Mouse (Mus musculus) lung, postnatal 25 days (tissue): ENCODE results near the gene Pim1.
"Not testable (repeated sequence)": the region's sequence is repeated elsewhere in the genome, so short reads cannot be mapped to it uniquely, and the experiment has no call there.

ENCODE experiments used
- DNase-seq: peaks from one replicate; pipeline ENCODE4 v3.0.0; 2022; ENCODE audit warnings: low spot score

Gene Pim1

DNA sequence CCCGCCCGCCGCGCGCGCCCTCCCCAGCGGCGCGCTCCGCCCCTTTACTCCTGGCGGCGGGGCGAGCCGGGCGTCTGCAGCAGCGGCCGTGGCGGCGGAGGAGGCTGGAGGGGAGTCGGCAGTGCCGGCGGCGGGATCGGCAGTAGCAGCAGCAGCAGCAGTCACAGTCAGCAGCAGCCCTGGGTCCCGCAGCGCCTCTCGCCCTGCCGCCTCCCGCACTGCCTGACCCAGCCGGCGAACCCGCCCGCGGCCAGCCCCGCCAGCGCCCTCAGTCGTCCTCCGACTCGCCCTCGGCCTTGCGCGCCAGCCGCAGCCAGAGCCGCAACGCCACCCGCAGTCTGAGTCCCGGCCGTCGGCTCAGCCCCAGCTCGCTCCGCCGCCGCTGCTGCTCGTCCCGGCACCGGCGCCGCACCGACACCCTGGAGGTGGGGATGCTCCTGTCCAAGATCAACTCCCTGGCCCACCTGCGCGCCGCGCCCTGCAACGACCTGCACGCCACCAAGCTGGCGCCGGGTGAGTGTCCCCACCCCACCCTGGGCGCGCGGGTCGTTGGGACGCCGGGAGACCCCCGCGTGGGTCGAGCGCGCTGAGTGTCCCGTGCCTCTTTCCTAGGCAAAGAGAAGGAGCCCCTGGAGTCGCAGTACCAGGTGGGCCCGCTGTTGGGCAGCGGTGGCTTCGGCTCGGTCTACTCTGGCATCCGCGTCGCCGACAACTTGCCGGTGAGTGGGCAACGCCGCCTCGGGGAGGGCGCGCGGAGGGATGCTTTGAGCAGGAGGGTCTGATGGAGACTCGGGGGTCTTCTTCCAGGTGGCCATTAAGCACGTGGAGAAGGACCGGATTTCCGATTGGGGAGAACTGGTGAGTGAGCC, at the start of gene Pim1:
Gene Pim1 (plus strand): TSS at position 41 of the 869 bp plus-strand sequence.
- no peak for DNase-seq

DNA sequence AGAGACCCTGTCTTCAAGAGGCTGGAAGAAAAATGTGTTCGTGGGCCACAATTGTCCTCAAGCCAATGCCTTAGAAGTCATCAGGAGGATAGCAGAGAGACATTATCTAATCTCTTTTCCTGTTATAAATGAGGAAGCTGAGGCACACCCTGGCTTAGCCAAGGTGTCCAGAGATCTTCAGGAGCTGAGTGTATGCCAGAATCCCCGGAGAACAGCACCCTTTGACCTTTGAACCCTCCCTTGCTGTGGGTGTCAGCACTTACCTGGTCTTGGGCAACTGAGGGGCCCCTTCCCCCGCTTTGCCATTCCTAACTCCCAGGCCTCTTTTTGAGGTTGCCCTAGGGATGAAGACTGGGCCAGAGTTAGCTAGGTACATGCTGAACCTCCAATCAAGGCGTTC, 49.0 kb upstream of the Pim1 start:
- DNase-seq = no peak

GRCm38 (mm10) chr17:29442131-29442557, 48.4 kb upstream of the Pim1 start:
- DNase-seq = peak; percentile 56

GRCm38 (mm10) chr17:29443724-29444123, 46.8 kb upstream of the Pim1 start:
- DNase-seq = no peak

DNA sequence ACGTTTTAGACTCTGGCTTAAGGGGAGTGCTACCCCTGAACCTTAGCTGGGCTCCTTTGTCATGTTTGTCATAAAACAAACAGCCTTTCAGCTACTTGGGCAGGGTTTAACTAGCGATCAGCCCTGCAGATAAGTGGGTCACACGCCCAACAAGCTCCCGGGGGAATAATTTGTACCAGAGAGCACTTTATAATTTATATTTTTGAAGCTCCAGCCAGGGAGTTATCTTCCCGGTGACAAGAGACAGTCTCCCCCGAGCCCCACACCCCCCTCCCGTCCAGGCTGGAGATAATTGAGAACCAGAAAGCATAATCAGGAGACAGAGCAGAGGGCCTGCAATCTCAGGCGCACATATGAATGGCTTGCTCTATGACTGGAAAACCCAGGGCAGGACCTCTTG, 45.5 kb upstream of the Pim1 start:
- no peak for DNase-seq

GRCm38 (mm10) chr17:29447323-29447722, 43.2 kb upstream of the Pim1 start:
- DNase-seq = no peak

GRCm38 (mm10) chr17:29448055-29448454, 42.5 kb upstream of the Pim1 start:
- no peak for DNase-seq

GRCm38 (mm10) chr17:29448561-29448960, 42.0 kb upstream of the Pim1 start:
- DNase-seq = no peak

GRCm38 (mm10) chr17:29450899-29451840, 39.4 kb upstream of the Pim1 start:
- peak; percentile 77 for DNase-seq

- DNase-seq = no peak
Observed at GRCm38 (mm10) chr17:29451841-29452210, 38.7 kb upstream of the Pim1 start.

GRCm38 (mm10) chr17:29454119-29454518, 36.4 kb upstream of the Pim1 start:
- DNase-seq = not testable (repeated sequence)

DNA sequence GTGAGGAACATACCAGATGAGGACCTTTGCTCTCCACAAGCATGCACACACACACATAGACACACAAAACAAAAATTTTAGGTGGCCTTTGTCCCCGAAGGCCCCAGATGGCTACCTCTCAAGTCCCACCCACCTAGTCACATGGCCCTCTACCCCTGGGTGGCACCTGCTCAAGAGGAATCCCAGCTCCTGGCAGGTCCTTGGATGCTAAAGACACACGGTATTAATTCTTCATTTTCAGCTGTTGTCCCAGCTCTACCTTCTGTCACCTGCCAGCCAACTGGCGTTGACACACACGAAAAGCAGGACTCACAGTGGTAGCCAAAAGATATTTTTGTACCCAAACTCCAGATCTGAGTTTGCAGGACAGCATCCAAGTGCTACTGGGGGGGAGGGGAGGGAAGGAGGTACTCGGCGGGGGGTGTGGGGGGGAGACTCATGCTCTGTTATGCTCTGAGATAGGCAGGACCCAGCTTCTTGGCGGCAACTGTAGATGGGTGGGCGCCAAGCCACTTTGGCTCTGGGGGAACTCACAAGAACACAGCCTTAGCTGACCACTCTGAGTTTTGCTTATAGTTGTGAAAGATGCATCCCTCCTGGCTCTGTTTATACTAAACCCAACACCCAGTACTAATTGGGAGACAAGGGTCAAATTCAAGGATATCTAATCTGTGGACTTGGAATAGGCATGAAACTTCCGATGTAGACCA, 35.0 kb upstream of the Pim1 start:
- no peak for DNase-seq

DNA sequence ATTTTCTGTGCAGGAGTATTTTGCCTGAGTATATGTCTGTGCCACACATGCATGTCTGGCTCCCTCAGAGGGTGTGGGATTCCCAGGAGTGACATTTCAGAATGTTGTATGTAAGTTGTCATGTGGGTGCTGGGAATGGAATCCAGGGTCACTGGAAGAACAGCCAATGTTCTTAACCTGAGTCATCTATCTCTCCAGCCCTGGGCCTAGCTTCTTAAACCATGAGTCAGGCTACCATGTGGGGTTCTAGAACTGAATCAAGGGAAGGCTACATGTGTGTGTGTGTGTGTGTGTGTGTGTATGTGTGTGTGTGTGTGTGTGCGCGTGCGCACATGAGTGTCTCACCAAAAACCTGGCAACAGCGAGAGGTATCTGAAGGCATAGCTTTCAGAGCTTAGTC, 34.1 kb upstream of the Pim1 start:
- no peak for DNase-seq

DNA sequence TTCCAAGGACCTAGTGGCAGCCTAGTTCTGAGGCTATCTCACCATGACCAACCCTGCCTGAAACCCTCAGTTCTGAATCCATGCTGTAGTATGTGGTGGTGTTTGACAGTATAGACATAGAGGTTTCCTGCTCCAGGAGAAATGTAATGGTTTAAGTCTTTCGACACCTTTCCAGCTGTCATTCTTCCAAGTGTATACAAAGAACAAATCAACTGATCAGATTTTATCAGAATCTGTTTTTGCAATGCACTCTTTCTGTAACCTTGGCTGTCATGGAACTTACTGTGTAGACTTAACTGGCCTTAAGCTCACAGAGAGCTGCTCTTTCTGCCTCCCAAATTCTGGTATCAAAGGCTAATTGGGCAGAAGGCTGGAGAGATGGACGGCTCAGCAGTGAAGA, 33.6 kb upstream of the Pim1 start:
- DNase-seq = no peak

- no peak for DNase-seq
Observed at GRCm38 (mm10) chr17:29457795-29458560, 32.6 kb upstream of the Pim1 start.

- peak; percentile 68 for DNase-seq
Observed at GRCm38 (mm10) chr17:29459321-29460118, 31.0 kb upstream of the Pim1 start.

GRCm38 (mm10) chr17:29460119-29460505, 30.4 kb upstream of the Pim1 start:
- DNase-seq = no peak

DNA sequence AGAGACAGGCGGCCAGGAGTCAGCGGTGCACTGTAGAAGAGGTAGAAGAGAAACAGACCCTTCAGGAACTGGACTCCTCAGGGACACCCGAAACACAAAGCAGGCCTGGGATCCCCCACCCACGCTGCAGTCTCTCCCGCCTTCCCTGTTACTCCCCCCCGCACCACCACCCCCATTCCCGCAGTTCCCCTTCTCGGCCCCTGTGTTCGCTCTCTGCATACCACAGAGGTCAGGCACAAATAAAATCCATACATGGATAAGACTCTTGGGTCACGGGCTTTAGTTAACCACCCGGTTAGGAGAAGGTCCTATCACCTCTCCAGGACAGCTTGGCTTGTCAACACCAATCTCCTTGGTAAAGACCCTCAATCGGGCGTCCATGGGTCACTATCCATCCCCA, 26.9 kb upstream of the Pim1 start:
- DNase-seq = no peak

- DNase-seq = no peak
Observed at GRCm38 (mm10) chr17:29464068-29464467, 26.5 kb upstream of the Pim1 start.

DNA sequence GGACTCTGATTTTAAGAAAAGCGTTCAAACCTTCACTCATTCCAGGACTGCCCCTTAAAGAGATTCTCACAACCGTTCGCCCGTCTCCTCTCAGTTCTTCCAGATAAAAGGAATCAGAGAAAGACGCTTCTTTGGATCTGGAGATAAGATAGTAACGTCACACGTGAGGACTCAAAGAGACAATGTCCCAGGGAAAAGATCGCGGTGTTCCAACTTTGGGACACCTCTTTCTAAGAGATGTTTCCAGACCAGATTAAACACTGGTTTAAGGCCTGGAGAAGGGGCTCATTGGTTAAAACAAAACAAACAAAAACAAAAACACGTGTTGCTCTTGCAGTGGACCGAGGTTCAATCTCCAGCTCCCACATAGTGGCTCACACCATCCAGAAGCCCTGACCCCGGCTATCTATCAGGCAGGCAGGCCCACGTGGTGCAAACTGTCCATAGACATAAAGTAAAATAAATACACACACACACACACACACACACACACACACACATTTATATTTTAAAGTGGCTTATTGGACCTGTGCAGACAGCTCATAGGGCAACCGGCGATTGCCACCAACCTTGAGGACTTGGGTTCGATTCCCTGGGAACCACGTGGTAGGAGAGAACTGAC, 25.9 kb upstream of the Pim1 start:
- DNase-seq = no peak
